Mouse (Mus musculus) inflammation-experienced regulatory T-cells (primary cell): Measurements from ENCODE around the gene AW011738. TPM values are rescaled to one million over a fixed set of nuclear protein-coding genes. Genes with fewer than 3 reads are reported as not detected.

Experiments
- polyA plus RNA-seq, 2 experiments: library from polyadenylated mRNA; unstranded; fragments of 100-300 nt; shearing (Covaris generic); gene quantifications; one replicate each; pipeline ENCODE4 v1.2.1; 2017

The AW011738 gene
- 10 to 100 TPM; 25.0 to 25.6 TPM for polyA plus RNA-seq

GRCm38 (mm10) chr4:156203001-156203412 is at the start of gene AW011738:
Gene AW011738, plus strand, starts transcription at chr4:156203304.

GRCm38 (mm10) chr4:156197131-156197828 is 5.8 kb upstream of the AW011738 start, which contains the start of gene Agrn:
Gene Agrn, minus strand, starts transcription at chr4:156197488.

GRCm38 (mm10) chr4:156200623-156201475 is 2.3 kb upstream of the AW011738 start, which contains the start of gene Isg15:
Gene Isg15, minus strand, starts transcription at chr4:156200818.

GRCm38 (mm10) chr4:156215649-156216048 is 12.5 kb downstream of the AW011738 start, which contains the start of gene Perm1:
Gene Perm1, plus strand, starts transcription at chr4:156215868.

GRCm38 (mm10) chr4:156234701-156235213 is 31.7 kb downstream of the AW011738 start, which contains the start of gene Plekhn1:
Gene Plekhn1, minus strand, starts transcription at chr4:156234857.

GRCm38 (mm10) chr4:156235808-156236533 is 32.9 kb downstream of the AW011738 start, which contains the start of gene Noc2l:
Gene Noc2l, plus strand, starts transcription at chr4:156236010.

Other genes starting within 250 kb of the AW011738 start
- 10 to 100 TPM in 1 of 2 experiments, 1 to 10 TPM in 1; 6.2 to 22.9 TPM for gene C1qtnf12, start 241.0 kb upstream of the AW011738 start, polyA plus RNA-seq
- 10 to 100 TPM; 10.8 to 17.6 TPM for gene B3galt6, start 210.7 kb upstream of the AW011738 start, polyA plus RNA-seq
- gene Sdf4, start 210.4 kb upstream of the AW011738 start, polyA plus RNA-seq, result 100 to 1,000 TPM; 475 to 560 TPM
- 1,000 to 10,000 TPM in 1 of 2 experiments, 100 to 1,000 TPM in 1; 285 to 1,118 TPM for gene Tnfrsf4, start 189.5 kb upstream of the AW011738 start, polyA plus RNA-seq
- gene Tnfrsf18, start 177.1 kb upstream of the AW011738 start, polyA plus RNA-seq, result 100 to 1,000 TPM; 452 to 977 TPM
- 1 to 10 TPM in 1 of 2 experiments, under 1 TPM in 1; 0.42 to 2.2 TPM for gene Ttll10, start 143.9 kb upstream of the AW011738 start, polyA plus RNA-seq
- 10 to 100 TPM; 26.0 to 42.9 TPM for gene 9430015G10Rik, start 93.3 kb upstream of the AW011738 start, polyA plus RNA-seq
- gene Rnf223, start 72.8 kb upstream of the AW011738 start, polyA plus RNA-seq, result 1 to 10 TPM in 1 of 2 experiments, under 1 TPM in 1; 0.35 to 1.3 TPM
- 1 to 10 TPM; 4.5 to 5.9 TPM for gene Agrn, start 5.8 kb upstream of the AW011738 start, polyA plus RNA-seq
- 10 to 100 TPM; 34.0 to 41.3 TPM for gene Isg15, start 2.5 kb upstream of the AW011738 start, polyA plus RNA-seq
- 1 to 10 TPM; 1.2 to 2.4 TPM for gene Perm1, start 12.6 kb downstream of the AW011738 start, polyA plus RNA-seq
- gene Plekhn1, start 31.6 kb downstream of the AW011738 start, polyA plus RNA-seq, result 10 to 100 TPM; 34.6 to 38.5 TPM
- 100 to 1,000 TPM; 124 to 157 TPM for gene Noc2l, start 32.7 kb downstream of the AW011738 start, polyA plus RNA-seq
- 1 to 10 TPM; 2.5 to 4.0 TPM for gene Samd11, start 52.4 kb downstream of the AW011738 start, polyA plus RNA-seq
- gene Vmn2r-ps159, start 127.8 kb downstream of the AW011738 start, polyA plus RNA-seq, result under 1 TPM in 1 of 2 experiments, not detected in 1; 0.22 TPM